Mouse (Mus musculus) lung, embryonic 16.5 days (tissue): ENCODE measurements around the gene Cptp. TPM values are rescaled to one million over a fixed set of nuclear protein-coding genes. Genes with fewer than 3 reads are reported as not detected.

Experiments
- ATAC-seq: fragments of 200-750 bp; cut with Nextera tagmentation; 2 replicates; pipeline ENCODE4 v1.8.0; 2017; ENCODE audit warnings: low read depth, mild to moderate bottlenecking, moderate library complexity
- H3K27ac ChIP-seq: fragments of 300-500 bp; sonication (generic); 2 replicates; pipeline ENCODE4 v1.5.1; 2014; ENCODE audit warnings: mild to moderate bottlenecking, control low read depth, low read length
- H3K27me3 ChIP-seq: fragments of 300-500 bp; sonication (generic); 2 replicates; pipeline ENCODE4 v1.6.1; 2014; ENCODE audit warnings: low read depth, low read length, mixed read lengths; ENCODE audit not compliant: control insufficient read depth, insufficient read depth
- H3K36me3 ChIP-seq: fragments of 300-500 bp; sonication (generic); 2 replicates; pipeline ENCODE4 v1.6.1; 2014; ENCODE audit warnings: low read length; ENCODE audit not compliant: control insufficient read depth, insufficient read depth
- H3K4me1 ChIP-seq: fragments of 300-500 bp; sonication (generic); replicated peaks from 2 replicates; pipeline ENCODE4 v1.6.1; 2014; ENCODE audit warnings: low read length, mixed read lengths; ENCODE audit not compliant: control insufficient read depth, insufficient read depth
- H3K4me2 ChIP-seq: fragments of 300-500 bp; sonication (generic); 2 replicates; pipeline ENCODE4 v1.6.1; 2014; ENCODE audit warnings: low read depth, low read length, control low read depth
- H3K4me3 ChIP-seq: fragments of 300-500 bp; sonication (generic); 2 replicates; pipeline ENCODE4 v1.5.1; 2014; ENCODE audit warnings: mild to moderate bottlenecking, low read length, control low read depth
- H3K9ac ChIP-seq: fragments of 300-500 bp; sonication (generic); 2 replicates; pipeline ENCODE4 v1.6.1; 2014; ENCODE audit warnings: low read length, control low read depth
- H3K9me3 ChIP-seq: fragments of 300-500 bp; sonication (generic); 2 replicates; pipeline ENCODE4 v1.6.1; 2016; ENCODE audit warnings: low read length; ENCODE audit not compliant: control insufficient read depth
- WGBS: fragments of 180-500 bp; shearing (Covaris S2); extraction: QIAGEN DNeasy Blood & Tissue Kit; methylation state at CpG from one replicate; pipeline ENCODE4 v1.1.7; 2014; 5-methylcytosine and 5-hydroxymethylcytosine counted together
- microRNA-seq: library from miRNA; unstranded; fragments of <30 nt; microRNA quantifications from one replicate; pipeline ENCODE4, GENCODE M21; 2016
- polyA plus RNA-seq: library from polyadenylated mRNA; unstranded; fragments of >200 nt; fragmentation: Nextera tagmentation; extraction: Ambion mirVana; gene quantifications from 2 replicates; pipeline ENCODE4 v1.2.1, GENCODE M21; 2015

The Cptp gene
- polyA plus RNA-seq, 1 experiment from 2014 or later = 16.4 TPM

DNA sequence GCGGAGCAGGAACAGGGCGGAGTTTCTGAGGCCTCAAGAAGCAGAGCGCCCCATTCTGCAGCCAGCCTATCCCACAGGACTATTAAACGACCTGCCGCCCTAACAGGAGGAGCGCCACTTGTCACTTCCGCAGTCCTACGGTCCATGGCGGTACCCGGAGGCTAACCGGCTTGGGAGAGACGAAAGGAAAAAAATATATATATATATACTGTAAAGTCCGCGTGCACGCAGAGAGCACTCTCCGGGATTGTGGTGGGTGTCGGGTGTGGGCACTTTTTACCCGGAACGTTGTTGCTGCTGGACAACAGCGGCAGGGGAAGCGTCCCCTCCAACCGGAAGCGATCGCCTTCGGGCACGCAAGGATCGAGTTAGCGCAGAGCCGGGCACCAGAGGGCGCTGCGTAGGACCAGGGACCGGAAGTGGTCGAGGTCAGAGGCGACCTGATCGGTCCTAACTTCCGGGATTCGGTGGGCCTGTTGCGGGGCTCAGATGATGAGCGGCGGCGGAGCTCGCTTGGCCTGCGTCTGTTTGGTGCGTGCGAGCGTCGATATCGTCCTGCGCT, 38.0 kb downstream of the Cptp start, which contains the start of gene Aurkaip1:
Aurkaip1 (plus strand) TSS at position 68 of the 562 bp plus-strand sequence.
- Histone ChIP-seq H3K9me3 (no peaks in the 10 kb centered on the region), H3K9ac (peak within 1 kb of the TSS; percentile 94), H3K4me3 (peak within 1 kb of the TSS; percentile 88), H3K4me1 (peaks cover 23% of the 10 kb centered on the region), H3K27ac (peak within 1 kb of the TSS; percentile 96), H3K36me3 (peaks cover 12% of the 10 kb centered on the region), H3K4me2 (peak within 1 kb of the TSS; percentile 89), H3K27me3 (no peaks in the 10 kb centered on the region)
- WGBS = 0% methylated on average over 49 of the region's 49 CpGs
- peak; percentile 93 for ATAC-seq

- Histone ChIP-seq H3K4me3 (peak overlapping the region; percentile 88), H3K27me3 (no peaks in the 10 kb centered on the region), H3K9me3 (no peaks in the 10 kb centered on the region), H3K4me2 (peak overlapping the region; percentile 89), H3K9ac (peak overlapping the region; percentile 44), H3K27ac (0 out of 2 replicates have a peak overlapping the region, but pooled peaks have one; percentile 20), H3K36me3 (peaks cover 12% of the 10 kb centered on the region), H3K4me1 (peaks cover 23% of the 10 kb centered on the region)
- ATAC-seq = no peak
- WGBS = 45% methylated on average over 8 of the region's 8 CpGs
These were observed 38.6 kb downstream of the Cptp start for GRCm38 (mm10) chr4:155830596-155830995.

- no peak for ATAC-seq
- Histone ChIP-seq H3K4me1 (peaks cover 23% of the 10 kb centered on the region), H3K4me2 (no peak overlapping the region), H3K4me3 (no peak overlapping the region), H3K36me3 (peaks cover 18% of the 10 kb centered on the region), H3K27me3 (no peaks in the 10 kb centered on the region), H3K9me3 (no peaks in the 10 kb centered on the region), H3K27ac (no peak overlapping the region), H3K9ac (no peak overlapping the region)
- WGBS = 87% methylated on average over 4 of the region's 4 CpGs
These were observed 39.4 kb downstream of the Cptp start for GRCm38 (mm10) chr4:155829866-155830265.

- no peak overlapping the region for H3K4me3 ChIP-seq
- H3K4me1 ChIP-seq = no peaks in the 10 kb centered on the region
- H3K9ac ChIP-seq = no peak overlapping the region
- H3K4me2 ChIP-seq = no peak overlapping the region
- H3K27ac ChIP-seq = no peak overlapping the region
- ATAC-seq = no peak
- H3K36me3 ChIP-seq = peaks cover 69% of the 10 kb centered on the region
- no peaks in the 10 kb centered on the region for H3K9me3 ChIP-seq
- 94% methylated on average over 16 of the region's 16 CpGs for WGBS
- no peaks in the 10 kb centered on the region for H3K27me3 ChIP-seq
These were observed 45.8 kb downstream of the Cptp start for GRCm38 (mm10) chr4:155823443-155823842.

- Histone ChIP-seq H3K27me3 (no peaks in the 10 kb centered on the region), H3K36me3 (peaks cover 77% of the 10 kb centered on the region), H3K4me1 (no peaks in the 10 kb centered on the region), H3K9me3 (no peaks in the 10 kb centered on the region), H3K9ac (no peak overlapping the region), H3K4me3 (no peak overlapping the region), H3K27ac (no peak overlapping the region), H3K4me2 (no peak overlapping the region)
- 71% methylated on average over 7 of the region's 7 CpGs for WGBS
- ATAC-seq = no peak
These were observed 48.2 kb downstream of the Cptp start for GRCm38 (mm10) chr4:155821025-155821424.

- Histone ChIP-seq H3K36me3 (peaks cover 64% of the 10 kb centered on the region), H3K9ac (no peak overlapping the region), H3K27me3 (no peaks in the 10 kb centered on the region), H3K9me3 (no peaks in the 10 kb centered on the region), H3K4me3 (no peak overlapping the region), H3K4me1 (peaks cover 9% of the 10 kb centered on the region), H3K4me2 (no peak overlapping the region), H3K27ac (no peak overlapping the region)
- ATAC-seq = no peak
- 89% methylated on average over 4 of the region's 4 CpGs for WGBS
These were observed 51.7 kb downstream of the Cptp start for GRCm38 (mm10) chr4:155817533-155817932.

Small RNA genes within 50 kb of the gene (microRNA-seq; reads per million reads assigned to microRNA genes)
- not detected for gene Gm22991

Other genes with a start within 250 kb of the Cptp start
- gene Cdk11b, start 244.6 kb downstream of the Cptp start, polyA plus RNA-seq = 51.8 and 54.6 TPM in 2 replicates
- gene Gm10563, start 224.0 kb downstream of the Cptp start, polyA plus RNA-seq = not detected in 2 replicates
- 43.3 and 47.2 TPM in 2 replicates for gene Mmp23, start 216.1 kb downstream of the Cptp start, polyA plus RNA-seq
- 27.8 and 31.9 TPM in 2 replicates for gene Mib2, start 200.2 kb downstream of the Cptp start, polyA plus RNA-seq
- gene Fndc10, start 175.1 kb downstream of the Cptp start, polyA plus RNA-seq = 1.3 and 1.4 TPM in 2 replicates
- 139 and 148 TPM in 2 replicates for gene Ssu72, start 164.6 kb downstream of the Cptp start, polyA plus RNA-seq
- 0.15 and 0.29 TPM in 2 replicates for gene Tmem240, start 134.6 kb downstream of the Cptp start, polyA plus RNA-seq
- gene Atad3a, start 108.3 kb downstream of the Cptp start, polyA plus RNA-seq = 68.4 and 73.3 TPM in 2 replicates
- gene Vwa1, start 94.7 kb downstream of the Cptp start, polyA plus RNA-seq = 7.5 and 8.6 TPM in 2 replicates
- 0.15 and 0.21 TPM in 2 replicates for gene Tmem88b, start 83.6 kb downstream of the Cptp start, polyA plus RNA-seq
- gene Ankrd65, start 79.0 kb downstream of the Cptp start, polyA plus RNA-seq = 0.69 and 1.0 TPM in 2 replicates
- 177 and 194 TPM in 2 replicates for gene Mrpl20, start 66.6 kb downstream of the Cptp start, polyA plus RNA-seq
- gene Ccnl2, start 57.0 kb downstream of the Cptp start, polyA plus RNA-seq = 179 and 185 TPM in 2 replicates
- 141 and 146 TPM in 2 replicates for gene Aurkaip1, start 38.2 kb downstream of the Cptp start, polyA plus RNA-seq
- 246 and 255 TPM in 2 replicates for gene Mxra8, start 29.8 kb downstream of the Cptp start, polyA plus RNA-seq
- gene Dvl1, start 22.0 kb downstream of the Cptp start, polyA plus RNA-seq = 4.5 and 6.0 TPM in 2 replicates
- gene Tas1r3, start 6.1 kb downstream of the Cptp start, polyA plus RNA-seq = 0.24 and 0.30 TPM in 2 replicates
- gene Ints11, start 106 bp upstream of the Cptp start, polyA plus RNA-seq = 74.2 and 75.8 TPM in 2 replicates
- gene Pusl1, start 22.3 kb upstream of the Cptp start, polyA plus RNA-seq = 39.7 and 43.2 TPM in 2 replicates
- 17.5 and 20.0 TPM in 2 replicates for gene Acap3, start 22.4 kb upstream of the Cptp start, polyA plus RNA-seq
- gene Ube2j2, start 74.4 kb upstream of the Cptp start, polyA plus RNA-seq = 77.2 and 86.4 TPM in 2 replicates
- 37.2 and 39.3 TPM in 2 replicates for gene C1qtnf12, start 92.9 kb upstream of the Cptp start, polyA plus RNA-seq
- gene B3galt6, start 123.2 kb upstream of the Cptp start, polyA plus RNA-seq = 12.2 and 12.8 TPM in 2 replicates
- gene Sdf4, start 123.4 kb upstream of the Cptp start, polyA plus RNA-seq = 156 and 162 TPM in 2 replicates
- gene Tnfrsf4, start 144.4 kb upstream of the Cptp start, polyA plus RNA-seq = 1.1 and 2.4 TPM in 2 replicates
- gene Tnfrsf18, start 156.7 kb upstream of the Cptp start, polyA plus RNA-seq = 1.5 and 2.3 TPM in 2 replicates
- gene Ttll10, start 190.0 kb upstream of the Cptp start, polyA plus RNA-seq = 2.8 and 4.0 TPM in 2 replicates
- 37.9 and 42.0 TPM in 2 replicates for gene 9430015G10Rik, start 240.5 kb upstream of the Cptp start, polyA plus RNA-seq